Mouse (Mus musculus): Measurements from ENCODE around the gene Nlrp4e. TPM values are rescaled to one million over a fixed set of nuclear protein-coding genes. Genes with fewer than 3 reads are reported as not detected.
"Not testable (repeated sequence)": the region's sequence is repeated elsewhere in the genome, so short reads cannot be mapped to it uniquely, and the experiment has no call there.

Gene Nlrp4e
- not detected for total RNA-seq (2021)
- long read RNA-seq, experiment 1 = 0 reads
- long read RNA-seq, experiment 2 = 0 reads

DNA sequence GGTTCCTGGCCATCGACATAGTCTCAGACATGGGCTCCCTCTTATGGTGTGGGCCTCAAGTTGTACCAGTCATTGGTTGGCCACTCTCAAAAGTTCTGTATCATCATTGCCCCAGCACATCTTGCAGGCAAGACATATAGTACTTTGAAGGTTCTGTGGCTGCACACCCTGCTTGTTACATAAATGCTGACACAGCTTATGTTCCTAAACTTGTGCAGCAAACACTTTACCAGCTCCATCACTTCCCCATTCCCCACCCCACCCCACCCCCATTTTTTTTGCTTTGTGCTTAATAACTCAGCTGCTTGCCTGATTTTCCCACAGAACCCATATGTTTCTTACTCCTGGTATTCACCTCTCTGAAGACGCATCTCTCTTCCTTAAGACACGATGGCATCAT is at the start of gene Nlrp4e:
Gene Nlrp4e, plus strand, starts transcription at position 301 of the 400 bp plus-strand sequence.
- DNase-seq = not testable (repeated sequence)

DNA sequence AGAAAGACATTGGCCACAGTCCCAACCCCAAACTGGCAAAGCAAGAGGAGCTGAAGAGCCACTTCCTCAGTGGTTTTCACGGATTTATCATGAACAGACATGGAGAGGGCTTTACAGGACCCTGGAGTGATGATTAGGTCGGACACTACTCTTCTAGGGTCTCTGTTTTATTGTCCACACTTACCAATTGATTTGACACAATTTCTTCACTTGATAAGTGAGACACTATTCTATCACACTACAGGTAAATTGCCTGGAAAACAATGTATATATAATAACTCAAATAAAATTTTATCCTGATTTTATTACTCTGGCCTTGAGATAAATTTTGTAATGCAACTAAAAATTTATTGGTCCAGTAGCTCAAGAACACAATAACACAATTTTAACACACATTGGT is 49.4 kb upstream of the Nlrp4e start, which contains the start of gene Vmn1r166:
Gene Vmn1r166, minus strand, starts transcription at position 101 of the 400 bp plus-strand sequence.
- not testable (repeated sequence) for DNase-seq

DNA sequence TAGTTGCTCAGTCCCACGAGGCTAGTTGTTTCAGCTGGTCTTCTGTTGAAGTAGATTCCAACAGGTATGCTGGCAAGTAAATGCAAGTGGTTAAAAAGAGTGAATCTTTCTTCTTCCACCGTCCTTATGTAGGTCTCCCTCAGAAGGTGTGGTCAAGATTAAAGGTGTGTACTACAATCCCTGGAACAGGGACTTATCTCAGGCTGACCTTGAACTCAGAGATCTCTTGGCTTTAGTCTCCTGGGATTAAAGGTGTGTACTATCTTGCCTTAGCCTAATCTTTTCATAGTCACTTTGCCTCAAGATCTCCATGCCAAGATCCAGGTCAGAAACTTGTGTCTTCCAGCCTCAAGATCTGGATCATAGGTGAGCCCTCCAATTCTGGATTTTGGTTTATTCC is 22.2 kb upstream of the Nlrp4e start, which contains the start of gene Gm6902:
Gene Gm6902, minus strand, starts transcription at position 101 of the 400 bp plus-strand sequence.
- DNase-seq = not testable (repeated sequence)

DNA sequence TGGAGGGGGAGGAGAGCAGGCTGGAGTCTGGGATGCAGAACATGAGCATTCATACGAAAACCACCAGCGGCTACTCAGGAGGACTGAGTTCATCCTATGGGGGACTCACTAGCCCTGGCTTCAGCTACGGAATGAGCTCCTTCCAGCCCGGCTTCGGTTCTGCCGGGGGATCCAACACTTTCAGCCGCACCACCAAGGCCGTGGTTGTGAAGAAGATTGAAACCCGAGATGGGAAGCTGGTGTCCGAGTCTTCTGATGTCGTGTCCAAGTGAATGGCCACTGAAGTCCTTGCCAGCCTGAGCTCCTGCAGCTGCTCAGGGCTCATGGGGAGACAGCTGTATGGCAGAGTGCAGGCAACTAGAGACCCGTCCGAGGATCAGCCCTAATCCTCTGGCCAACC is 57.3 kb downstream of the Nlrp4e start:
- not testable (repeated sequence) for DNase-seq

DNA sequence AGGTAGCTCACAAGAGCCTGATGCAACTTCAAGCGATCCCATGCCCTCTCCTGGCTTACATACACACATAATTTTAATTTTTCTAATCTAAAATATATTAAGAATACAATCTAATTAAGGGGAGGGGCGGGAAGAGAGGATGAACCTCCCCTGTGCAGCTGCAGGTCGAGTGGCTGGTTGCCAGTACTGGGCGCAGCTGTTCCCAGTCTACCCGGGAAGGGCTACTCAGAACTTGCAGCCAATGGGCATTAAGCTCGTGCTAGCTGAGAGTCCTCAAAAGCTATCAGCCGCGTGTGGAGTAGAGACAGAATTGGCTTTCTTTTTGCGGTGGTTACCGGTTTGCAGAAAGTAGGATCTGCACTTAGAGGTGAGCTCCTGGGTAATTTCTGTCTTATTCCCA is 84.6 kb downstream of the Nlrp4e start, which contains the start of gene Nlrp5:
Gene Nlrp5, plus strand, starts transcription at position 301 of the 400 bp plus-strand sequence.
- no peak for DNase-seq

Small RNAs within 50 kb of the gene (microRNA-seq; reads per million reads assigned to microRNA genes)
- not detected for gene Gm25196

Other genes with a start within 250 kb of the Nlrp4e start
- gene Vmn1r163, start 245.7 kb upstream of the Nlrp4e start, total RNA-seq (2021) = not detected
- not detected for gene Gm8720, start 233.7 kb upstream of the Nlrp4e start, total RNA-seq (2021)
- not detected for gene Gm10662, start 156.7 kb upstream of the Nlrp4e start, total RNA-seq (2021)
- gene Vmn1r165, start 83.9 kb upstream of the Nlrp4e start, total RNA-seq (2021) = not detected
- gene Vmn1r166, start 49.5 kb upstream of the Nlrp4e start, total RNA-seq (2021) = not detected
- not detected for gene Gm6902, start 22.3 kb upstream of the Nlrp4e start, total RNA-seq (2021)
- gene Nlrp5, start 84.7 kb downstream of the Nlrp4e start, total RNA-seq (2021) = not detected
- gene Vmn1r167, start 206.0 kb downstream of the Nlrp4e start, total RNA-seq (2021) = not detected
- not detected for gene Vmn1r168, start 238.5 kb downstream of the Nlrp4e start, total RNA-seq (2021)